Mouse (Mus musculus): ENCODE measurements around the gene Pax7. TPM values are rescaled to one million over a fixed set of nuclear protein-coding genes. Genes with fewer than 3 reads are reported as not detected.

Pax7 gene
- polyA plus RNA-seq, 1 experiment from 2014 or later = 0.03 TPM

DNA sequence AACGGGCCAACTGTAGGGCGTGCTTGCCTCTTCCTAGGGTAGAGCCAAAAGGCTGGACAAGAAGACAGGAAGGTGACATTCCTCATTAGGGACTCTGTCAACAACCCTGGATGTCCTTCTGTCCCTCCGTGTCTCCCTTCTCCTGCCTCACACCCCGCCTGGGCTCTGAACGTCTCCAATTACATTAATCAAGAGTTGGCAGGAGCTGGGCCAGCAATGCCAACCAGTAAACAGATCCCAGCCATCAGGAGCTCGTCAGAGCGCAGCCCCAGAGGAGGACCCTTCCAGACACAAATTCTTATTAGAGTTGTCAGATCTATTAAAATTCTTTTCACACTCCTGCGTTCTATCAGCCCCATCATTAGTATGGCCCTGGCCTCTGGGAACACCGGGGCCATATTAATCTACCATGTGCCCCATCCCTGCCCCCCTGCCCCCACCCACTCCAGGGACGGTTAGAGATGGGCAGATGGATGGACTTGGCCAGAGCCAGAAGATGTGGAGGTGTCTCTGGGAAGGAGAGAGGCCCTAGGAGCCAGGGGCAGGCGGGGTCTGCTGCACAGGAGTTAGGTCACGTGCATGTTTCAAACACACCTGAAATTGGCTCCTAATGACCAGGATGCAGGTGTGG, 88.4 kb downstream of the Pax7 start:
- H3K27me3 ChIP-seq = no peaks in the 10 kb centered on the region
- no peaks in the 10 kb centered on the region for H3K9me3 ChIP-seq (replicated peaks)
- no peak overlapping the region for H3K27ac ChIP-seq (replicated peaks)
- H3K4me3 ChIP-seq (replicated peaks) = no peak overlapping the region
- no peak overlapping the region for H3K4me2 ChIP-seq
- no peaks in the 10 kb centered on the region for H3K36me3 ChIP-seq (replicated peaks)
- no peak for ATAC-seq (ENCODE audit: insufficient read depth)
- no peak overlapping the region for H3K9ac ChIP-seq
- 52% methylated on average over 12 of the region's 12 CpGs for WGBS (ENCODE audit: insufficient replicate concordance)
- H3K4me1 ChIP-seq (replicated peaks) = no peaks in the 10 kb centered on the region

- no peaks in the 10 kb centered on the region for H3K27me3 ChIP-seq
- no peak overlapping the region for H3K4me3 ChIP-seq (replicated peaks)
- 57% methylated on average over 3 of the region's 3 CpGs for WGBS (ENCODE audit: insufficient replicate concordance)
- no peak overlapping the region for H3K9ac ChIP-seq
- no peak overlapping the region for H3K27ac ChIP-seq (replicated peaks)
- no peaks in the 10 kb centered on the region for H3K4me1 ChIP-seq (replicated peaks)
- no peaks in the 10 kb centered on the region for H3K9me3 ChIP-seq (replicated peaks)
- no peak for ATAC-seq (ENCODE audit: insufficient read depth)
- H3K36me3 ChIP-seq (replicated peaks) = no peaks in the 10 kb centered on the region
- H3K4me2 ChIP-seq = no peak overlapping the region
Observed at GRCm38 (mm10) chr4:139743626-139744025, 89.7 kb downstream of the Pax7 start.

DNA sequence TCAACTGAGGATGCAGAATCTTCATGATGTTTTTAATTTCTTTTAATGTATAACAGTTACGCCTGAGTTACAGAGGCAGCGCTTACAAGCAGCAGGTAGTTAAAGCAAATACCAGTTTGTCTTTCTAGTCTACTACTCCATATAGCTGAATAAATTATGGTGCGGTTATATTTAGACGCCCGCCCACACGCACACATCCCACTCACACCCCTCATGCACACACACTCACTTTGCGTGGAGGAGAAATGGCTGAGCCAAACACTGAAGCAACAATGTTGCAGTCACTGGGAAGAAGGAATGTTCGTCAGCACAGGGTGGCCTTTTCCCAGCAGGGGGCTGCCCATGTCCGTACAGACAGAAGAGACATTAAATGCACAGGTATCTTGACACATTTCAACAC, 96.3 kb downstream of the Pax7 start:
- WGBS (ENCODE audit: insufficient replicate concordance) = 78% methylated on average over 9 of the region's 9 CpGs
- Histone ChIP-seq H3K4me3 (replicated peaks) (no peak overlapping the region), H3K36me3 (replicated peaks) (no peaks in the 10 kb centered on the region), H3K4me1 (replicated peaks) (no peaks in the 10 kb centered on the region), H3K27ac (replicated peaks) (no peak overlapping the region), H3K9ac (no peak overlapping the region), H3K4me2 (no peak overlapping the region), H3K27me3 (no peaks in the 10 kb centered on the region), H3K9me3 (replicated peaks) (no peaks in the 10 kb centered on the region)
- no peak for ATAC-seq (ENCODE audit: insufficient read depth)

DNA sequence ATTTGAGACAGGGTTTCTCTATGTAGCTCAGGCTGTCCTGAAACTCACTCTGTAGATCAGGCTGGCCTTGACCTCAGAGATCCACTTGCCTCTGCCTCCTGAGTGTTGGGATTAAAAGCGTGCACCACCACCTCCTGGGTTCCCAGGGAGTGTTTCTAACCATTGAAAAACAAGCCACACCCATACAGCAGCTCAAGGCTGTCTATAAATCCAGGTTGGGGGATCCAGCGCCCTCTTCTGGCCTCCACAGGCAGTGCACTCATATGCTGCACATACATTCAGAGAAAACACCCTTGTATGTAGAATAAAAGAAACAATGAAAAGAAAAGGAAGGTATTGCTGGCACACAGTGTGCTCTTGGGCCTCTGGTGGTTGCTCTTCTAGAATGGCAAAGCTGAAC, 106.2 kb downstream of the Pax7 start:
- Histone ChIP-seq H3K4me2 (no peak overlapping the region), H3K9ac (no peak overlapping the region), H3K27me3 (no peaks in the 10 kb centered on the region; the same call in 1 of the 2 replicates), H3K4me1 (replicated peaks) (no peaks in the 10 kb centered on the region), H3K9me3 (replicated peaks) (peaks cover 3% of the 10 kb centered on the region; the same call in 1 of the 2 replicates), H3K27ac (replicated peaks) (no peak overlapping the region), H3K36me3 (replicated peaks) (no peaks in the 10 kb centered on the region), H3K4me3 (replicated peaks) (no peak overlapping the region)
- 36% methylated on average over 2 of the region's 2 CpGs for WGBS (ENCODE audit: insufficient replicate concordance)
- ATAC-seq (ENCODE audit: insufficient read depth) = no peak

DNA sequence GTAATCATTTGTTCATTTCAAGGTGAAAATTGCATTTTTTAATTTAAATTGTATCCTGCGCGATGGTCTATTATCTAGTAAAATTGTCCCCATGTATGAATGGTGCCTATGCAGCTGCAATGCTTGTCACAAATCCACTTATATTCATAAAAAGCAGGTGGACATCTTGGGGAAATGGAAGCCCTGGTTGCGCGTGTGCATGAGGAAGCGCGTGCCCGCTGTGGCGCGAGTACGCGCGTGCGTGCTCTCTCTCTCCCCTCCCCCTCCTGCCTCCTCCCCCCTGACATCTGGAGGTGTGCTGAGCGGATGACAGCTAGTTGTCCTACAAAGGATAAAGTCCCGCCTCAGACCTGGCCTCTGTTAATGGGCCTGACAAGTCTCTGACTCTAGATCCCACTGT, 107.9 kb downstream of the Pax7 start:
- no peak overlapping the region for H3K9ac ChIP-seq
- H3K9me3 ChIP-seq (replicated peaks) = peaks cover 3% of the 10 kb centered on the region; the same call in 1 of the 2 replicates
- no peak overlapping the region for H3K27ac ChIP-seq (replicated peaks)
- H3K36me3 ChIP-seq (replicated peaks) = no peaks in the 10 kb centered on the region
- no peak overlapping the region for H3K4me2 ChIP-seq
- no peaks in the 10 kb centered on the region; the same call in 1 of the 2 replicates for H3K27me3 ChIP-seq
- no peak for ATAC-seq (ENCODE audit: insufficient read depth)
- 60% methylated on average over 15 of the region's 15 CpGs for WGBS (ENCODE audit: insufficient replicate concordance)
- no peak overlapping the region for H3K4me3 ChIP-seq (replicated peaks)
- H3K4me1 ChIP-seq (replicated peaks) = no peaks in the 10 kb centered on the region

- H3K4me1 ChIP-seq (replicated peaks) = no peaks in the 10 kb centered on the region
- H3K4me3 ChIP-seq (replicated peaks) = no peak overlapping the region
- H3K27ac ChIP-seq (replicated peaks) = no peak overlapping the region
- no peak overlapping the region for H3K4me2 ChIP-seq
- no peaks in the 10 kb centered on the region; the same call in 1 of the 2 replicates for H3K27me3 ChIP-seq
- H3K9me3 ChIP-seq (replicated peaks) = peaks cover 3% of the 10 kb centered on the region; the same call in 1 of the 2 replicates
- WGBS (ENCODE audit: insufficient replicate concordance) = 40% methylated on average over 4 of the region's 4 CpGs
- no peak for ATAC-seq (ENCODE audit: insufficient read depth)
- H3K36me3 ChIP-seq (replicated peaks) = no peaks in the 10 kb centered on the region
- H3K9ac ChIP-seq = no peak overlapping the region
Observed at GRCm38 (mm10) chr4:139724296-139724695, 109.0 kb downstream of the Pax7 start.

- no peak overlapping the region for H3K4me2 ChIP-seq
- no peaks in the 10 kb centered on the region for H3K27me3 ChIP-seq
- ATAC-seq (ENCODE audit: insufficient read depth) = no peak
Observed at GRCm38 (mm10) chr4:139718978-139719377, 114.3 kb downstream of the Pax7 start.

DNA sequence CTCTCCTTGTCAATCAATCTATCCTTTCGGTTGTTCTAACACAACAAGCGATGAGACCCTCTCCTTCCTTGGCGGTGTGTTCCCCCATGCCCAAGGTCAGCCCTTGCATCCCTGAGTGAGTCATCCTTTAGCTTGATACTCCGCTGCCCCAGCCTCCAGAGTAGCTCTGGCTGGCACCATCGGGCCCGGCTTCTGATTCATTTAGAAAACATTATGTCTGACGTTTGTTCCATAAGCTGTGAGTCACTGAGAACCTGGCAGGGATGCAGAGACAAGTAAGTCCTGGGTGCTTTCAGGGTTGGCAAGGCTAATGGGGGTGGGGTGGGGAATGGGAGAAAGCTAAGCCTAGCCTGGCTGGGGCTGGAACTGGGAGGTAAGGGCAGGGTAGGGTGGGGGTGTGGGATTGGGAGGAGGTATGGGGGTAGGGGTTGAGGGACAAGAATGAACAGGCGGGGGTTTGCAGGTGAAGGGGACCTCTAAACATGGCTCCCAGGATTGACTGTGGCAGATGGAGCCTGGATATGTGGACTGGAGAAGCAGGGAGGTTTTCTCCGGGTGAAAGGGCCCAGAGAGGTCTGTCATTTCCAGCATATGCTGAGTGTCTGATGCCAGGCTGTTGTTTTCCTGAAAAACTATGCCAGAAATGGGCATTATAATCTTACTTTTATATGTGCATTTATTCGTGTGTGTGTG, 116.7 kb downstream of the Pax7 start:
- H3K36me3 ChIP-seq (replicated peaks) = no peaks in the 10 kb centered on the region
- no peaks in the 10 kb centered on the region for H3K27me3 ChIP-seq
- no peaks in the 10 kb centered on the region for H3K9me3 ChIP-seq (replicated peaks)
- H3K9ac ChIP-seq = no peak overlapping the region
- H3K4me3 ChIP-seq (replicated peaks) = no peak overlapping the region
- no peak for ATAC-seq (ENCODE audit: insufficient read depth)
- H3K27ac ChIP-seq (replicated peaks) = no peak overlapping the region
- H3K4me2 ChIP-seq = no peak overlapping the region
- no peaks in the 10 kb centered on the region for H3K4me1 ChIP-seq (replicated peaks)
- 64% methylated on average over 10 of the region's 10 CpGs for WGBS (ENCODE audit: insufficient replicate concordance)

More at GRCm38 (mm10) chr4:139718978-139719377, 114.3 kb downstream of the Pax7 start:
- Histone ChIP-seq H3K9me3 (replicated peaks) (0 out of 2 replicates have a peak, but pooled peaks cover 3% of the 10 kb centered on the region), H3K9ac (no peak overlapping the region), H3K4me1 (replicated peaks) (no peaks in the 10 kb centered on the region), H3K36me3 (replicated peaks) (no peaks in the 10 kb centered on the region), H3K4me3 (replicated peaks) (no peak overlapping the region), H3K27ac (replicated peaks) (no peak overlapping the region)
- 35% methylated on average over 5 of the region's 5 CpGs for WGBS (ENCODE audit: insufficient replicate concordance)

DNA sequence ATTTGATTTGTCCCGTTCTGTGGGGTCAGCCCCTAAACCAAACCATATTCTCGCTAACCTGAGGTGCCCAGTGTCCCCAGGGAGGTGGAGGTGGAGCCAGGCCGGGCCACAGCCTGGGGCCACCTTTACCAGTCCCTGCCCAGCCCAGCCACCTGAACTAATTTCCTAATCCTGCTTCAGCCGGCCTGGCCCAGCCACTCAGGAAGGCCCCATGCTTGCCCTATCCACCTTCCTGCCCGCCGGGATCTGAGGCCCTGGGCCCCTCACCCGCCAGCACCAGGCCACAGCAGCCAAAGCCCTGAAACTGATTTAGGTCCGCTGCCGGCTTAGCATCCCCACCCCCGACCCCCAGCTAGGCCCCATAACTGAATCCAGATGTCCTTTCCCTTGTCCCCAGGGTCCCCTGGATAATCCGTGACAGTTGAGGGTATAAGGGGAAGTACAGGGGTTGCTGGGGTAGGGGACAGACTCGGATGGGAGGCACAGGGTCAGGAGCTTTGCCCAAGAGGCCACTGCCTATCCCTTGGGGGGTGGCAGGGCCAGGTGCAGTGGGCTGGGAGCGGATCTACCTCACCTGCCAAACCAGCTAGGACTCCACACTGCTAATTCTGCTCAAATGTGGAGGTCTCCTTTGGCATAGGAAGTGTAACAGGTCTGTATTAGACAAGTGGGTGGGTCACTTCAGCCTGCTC, 117.9 kb downstream of the Pax7 start:
- Histone ChIP-seq H3K4me2 (no peak overlapping the region), H3K36me3 (replicated peaks) (no peaks in the 10 kb centered on the region), H3K4me3 (replicated peaks) (no peak overlapping the region), H3K9ac (no peak overlapping the region), H3K27me3 (no peaks in the 10 kb centered on the region), H3K9me3 (replicated peaks) (no peaks in the 10 kb centered on the region), H3K4me1 (replicated peaks) (no peaks in the 10 kb centered on the region), H3K27ac (replicated peaks) (no peak overlapping the region)
- ATAC-seq (ENCODE audit: insufficient read depth) = no peak
- WGBS (ENCODE audit: insufficient replicate concordance) = 40% methylated on average over 13 of the region's 13 CpGs

DNA sequence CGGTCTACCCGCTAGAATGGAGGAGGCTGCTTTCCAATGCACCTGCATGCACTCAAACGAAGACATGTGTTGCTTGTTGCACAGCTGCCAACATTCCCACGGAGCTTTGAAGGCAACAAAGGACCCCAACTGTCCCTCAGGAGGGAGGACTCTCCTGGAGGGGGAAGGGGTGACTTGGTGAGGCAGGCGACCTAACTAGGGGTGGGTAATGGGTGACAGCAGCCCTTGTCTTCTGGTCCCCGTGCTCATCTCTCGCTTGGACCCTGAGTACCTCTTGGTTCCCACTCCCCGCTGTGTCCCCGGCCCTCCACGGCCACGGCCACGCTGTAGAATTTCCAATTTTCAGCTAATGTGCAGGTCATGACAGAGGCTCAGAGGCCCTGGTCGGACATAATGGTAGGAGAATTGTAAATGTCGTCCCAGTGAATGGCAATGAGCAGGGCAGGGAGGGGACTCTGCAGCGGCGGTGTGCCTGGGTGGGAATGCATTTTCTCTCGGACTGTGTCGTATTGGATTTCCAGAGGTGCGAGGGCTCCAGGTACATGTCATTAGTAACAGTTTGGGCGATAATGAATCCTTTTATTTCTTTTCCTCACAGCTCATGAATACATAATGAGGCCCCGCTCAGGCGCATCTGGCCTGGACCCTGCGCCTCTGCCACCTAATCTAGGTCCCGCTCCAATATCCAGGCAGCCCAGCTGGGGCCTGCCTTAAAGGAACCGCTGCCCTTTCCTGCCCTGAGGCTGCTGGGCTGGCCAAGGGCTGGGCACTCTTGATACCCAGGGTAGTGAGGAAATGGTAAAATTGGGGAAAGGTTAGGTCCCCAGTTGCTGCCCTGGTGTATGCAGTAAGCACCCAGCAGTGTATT, 122.6 kb downstream of the Pax7 start:
- no peak overlapping the region for H3K4me3 ChIP-seq (replicated peaks)
- no peak overlapping the region for H3K9ac ChIP-seq
- no peaks in the 10 kb centered on the region for H3K4me1 ChIP-seq (replicated peaks)
- no peaks in the 10 kb centered on the region for H3K36me3 ChIP-seq (replicated peaks)
- H3K27me3 ChIP-seq = no peaks in the 10 kb centered on the region
- H3K27ac ChIP-seq (replicated peaks) = no peak overlapping the region
- no peaks in the 10 kb centered on the region for H3K9me3 ChIP-seq (replicated peaks)
- WGBS (ENCODE audit: insufficient replicate concordance) = 42% methylated on average over 25 of the region's 25 CpGs
- H3K4me2 ChIP-seq = no peak overlapping the region
- no peak for ATAC-seq (ENCODE audit: insufficient read depth)
